Mouse (Mus musculus) bone marrow macrophage, adult 2 months (primary cell): ENCODE measurements around the gene Coa7.

ENCODE experiments used
- CTCF ChIP-seq: IDR thresholded peaks from 2 replicates; pipeline ENCODE4 v1.5.1; 2012; ENCODE audit warnings: low read depth, mild to moderate bottlenecking, low read length, moderate library complexity
- POLR2A ChIP-seq: IDR thresholded peaks from 2 replicates; pipeline ENCODE4 v1.6.1; 2012; ENCODE audit warnings: mild to moderate bottlenecking, low read depth, low read length, borderline replicate concordance

DNA sequence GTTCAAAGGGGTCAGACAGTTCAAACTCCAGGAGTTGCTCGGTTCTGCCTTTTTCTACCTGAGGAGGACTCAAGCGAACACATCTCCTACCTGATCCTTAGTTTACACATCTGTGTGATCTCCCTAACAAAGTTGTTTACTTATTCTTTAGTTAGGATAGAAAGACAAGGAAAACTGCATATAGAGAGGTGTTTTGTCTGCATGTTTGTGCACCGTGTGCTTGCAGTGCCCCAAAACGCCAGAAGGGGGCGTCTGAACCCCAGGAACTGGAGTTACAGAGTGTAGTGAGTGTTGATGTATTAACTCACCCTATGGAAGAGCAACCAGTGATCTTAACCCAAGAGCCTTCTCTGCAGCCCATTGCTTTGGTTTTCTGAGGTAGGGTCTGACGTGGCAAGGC, 8.2 kb upstream of the Coa7 start:
- TF ChIP-seq POLR2A = no peak
- no peak for TF ChIP-seq CTCF
